Mouse (Mus musculus) liver (tissue): ENCODE data around the gene Cd274.

Experiments used
- DNase-seq: peaks from one replicate; pipeline ENCODE4 v3.0.0-alpha.2; 2020; ENCODE audit warnings: mixed read lengths

The Cd274 gene

GRCm38 (mm10) chr19:29436793-29437479, 69.7 kb downstream of the Cd274 start:
- no peak for DNase-seq
